Mouse (Mus musculus) hematopoietic stem cell, adult 5-6 weeks (primary cell): Measurements from ENCODE around the gene Scand1. TPM values are rescaled to one million over a fixed set of nuclear protein-coding genes. Genes with fewer than 3 reads are reported as not detected.
A peak's percentile ranks its signal among the peaks of the same experiment; 100 is the strongest.

Experiments
- ATAC-seq, 2 experiments: fragments of 125-278 bp in 1 of 2; replicated peaks in 1 of 2; 2 replicates each; pipeline ENCODE4 v1.8.0; 2016 to 2017; ENCODE audit warnings: inconsistent platforms in 2 of 2, mild to moderate bottlenecking in 2 of 2, moderate number of reproducible peaks in 2 of 2, low read depth in 1 of 2, moderate TSS enrichment in 1 of 2; ENCODE audit not compliant: low FRiP score in 2 of 2, poor library complexity in 2 of 2, severe bottlenecking in 2 of 2, insufficient read depth in 1 of 2, low TSS enrichment in 1 of 2
- total RNA-seq: library from RNA; stranded (forward); fragments of 172-1452, 232-1000 nt; gene quantifications from 2 replicates; pipeline ENCODE4 v1.2.3, GENCODE M21; 2017

The Scand1 gene
- total RNA-seq, 1 experiment from 2014 or later, result 27.3 TPM

DNA sequence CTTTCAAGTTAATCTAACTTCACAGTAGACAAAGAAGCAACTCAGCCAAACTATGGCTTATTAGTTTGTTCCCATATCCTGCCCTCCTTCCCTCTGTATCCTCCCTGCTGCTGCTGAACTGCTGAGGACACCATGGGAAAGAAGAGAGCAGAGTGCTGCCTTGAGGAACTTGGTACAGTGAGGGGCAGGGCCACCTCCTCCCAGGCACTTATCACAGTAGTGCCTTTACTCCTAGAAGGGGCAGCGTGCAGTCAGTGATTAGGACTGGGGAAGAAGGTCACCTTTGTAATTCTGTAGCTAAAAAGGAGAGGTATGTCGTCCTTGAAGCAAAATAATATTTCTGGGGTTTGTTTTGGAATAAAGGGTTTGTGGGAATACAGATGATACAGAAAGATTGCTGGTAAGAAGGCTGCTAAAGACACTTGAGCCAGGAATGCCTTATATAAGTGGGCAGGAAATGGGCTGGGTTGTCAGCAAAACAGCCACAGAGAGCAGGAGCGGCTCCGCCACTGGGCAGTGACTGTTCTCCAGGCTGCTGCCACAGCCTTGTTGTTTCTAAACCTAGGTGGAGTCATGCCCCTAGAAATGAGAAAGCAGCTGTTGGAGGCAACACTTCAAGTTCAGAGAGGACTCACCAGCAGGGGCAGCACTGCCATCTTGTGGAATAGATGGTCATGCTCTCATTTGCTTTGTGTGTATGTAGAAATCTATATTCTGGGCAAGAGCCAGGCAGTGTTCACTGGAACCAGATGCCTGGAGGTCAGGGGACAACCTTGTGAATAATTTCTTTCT, 34.1 kb downstream of the Scand1 start:
- ATAC-seq, result peak; percentile 92 to 98

- no peak for ATAC-seq
Measured at GRCm38 (mm10) chr2:156272553-156272952, 40.0 kb downstream of the Scand1 start.

DNA sequence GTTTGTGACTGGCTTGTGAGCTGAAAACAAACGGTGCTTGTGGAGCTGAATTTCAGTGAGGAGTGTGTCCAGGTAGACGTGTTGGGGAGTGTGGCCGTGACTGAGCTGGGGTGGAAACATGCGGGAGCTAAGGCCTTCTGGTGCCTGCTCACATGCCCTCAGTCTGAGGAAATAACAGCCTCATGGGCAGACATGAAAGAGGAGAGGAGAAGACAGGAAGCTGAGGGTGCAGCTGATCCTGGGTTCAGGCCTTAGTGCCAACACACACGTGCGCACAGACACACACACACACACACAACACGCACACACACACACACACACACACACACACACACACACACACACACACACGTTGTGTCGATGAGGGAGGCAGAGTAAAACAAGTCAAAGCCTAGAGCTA, 44.9 kb downstream of the Scand1 start:
- ATAC-seq, result no peak

DNA sequence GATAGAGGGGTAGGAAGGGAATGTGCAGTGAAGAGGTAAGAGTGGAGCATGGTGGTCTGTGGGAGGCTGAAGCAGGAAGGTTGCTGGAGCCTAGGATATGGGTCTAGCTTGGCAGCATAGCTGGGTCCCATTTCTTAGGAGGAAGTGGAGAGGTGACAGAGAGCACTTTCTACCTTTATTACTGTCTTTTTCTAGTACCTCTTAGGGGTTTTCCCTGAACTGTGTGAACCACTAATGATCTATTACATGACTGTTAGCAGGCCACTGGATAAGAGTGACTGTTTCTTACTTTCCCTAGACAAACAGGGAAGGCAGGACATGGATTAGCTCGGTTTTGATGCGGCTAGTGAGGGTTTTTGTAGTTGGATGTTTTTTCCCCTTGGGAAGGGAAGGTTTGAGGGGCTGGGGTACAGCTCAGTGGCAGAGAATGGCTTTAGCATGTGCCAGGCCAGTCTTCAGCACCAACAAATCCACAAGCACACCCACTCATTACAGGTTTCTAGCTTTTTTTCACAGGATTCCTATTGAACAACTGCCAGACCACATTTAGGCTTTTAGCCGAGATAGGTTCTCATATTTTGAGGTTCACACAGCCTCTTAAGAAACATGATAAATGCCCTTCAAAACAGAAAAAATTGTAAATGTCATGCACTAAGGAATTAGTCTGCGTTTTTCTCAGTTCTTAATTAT, 49.2 kb downstream of the Scand1 start:
- 0 out of 4 replicates have a peak, but pooled peaks of 1 of the 2 experiments have one; percentile 22 for ATAC-seq

Other genes starting within 250 kb of the Scand1 start
- gene Spag4, start 247.5 kb downstream of the Scand1 start, total RNA-seq, result 2.2 and 3.9 TPM in 2 replicates
- 19.0 and 19.3 TPM in 2 replicates for gene Cpne1, start 200.7 kb downstream of the Scand1 start, total RNA-seq
- gene Rbm12, start 200.7 kb downstream of the Scand1 start, total RNA-seq, result 30.1 and 79.7 TPM in 2 replicates
- 44.1 and 94.3 TPM in 2 replicates for gene Gm28036, start 185.6 kb downstream of the Scand1 start, total RNA-seq
- gene Romo1, start 168.7 kb downstream of the Scand1 start, total RNA-seq, result 10.6 and 18.3 TPM in 2 replicates
- gene Nfs1, start 168.5 kb downstream of the Scand1 start, total RNA-seq, result 32.7 and 37.4 TPM in 2 replicates
- gene Rbm39, start 132.5 kb downstream of the Scand1 start, total RNA-seq, result 988 and 1,114 TPM in 2 replicates
- 65.4 and 111 TPM in 2 replicates for gene Phf20, start 116.2 kb downstream of the Scand1 start, total RNA-seq
- 3.8 and 10.5 TPM in 2 replicates for gene Cnbd2, start 405 bp downstream of the Scand1 start, total RNA-seq
- 2.3 and 5.4 TPM in 2 replicates for gene Epb41l1, start 108.2 kb upstream of the Scand1 start, total RNA-seq
- 10.4 and 10.6 TPM in 2 replicates for gene Aar2, start 234.9 kb upstream of the Scand1 start, total RNA-seq